Mouse (Mus musculus): ENCODE data around the gene Hoxc8.

The Hoxc8 gene

GRCm38 (mm10) chr15:103034043-103034806 lies 43.8 kb downstream of the Hoxc8 start:
- DNase-seq (ENCODE audit: low spot score in 2 of 2), result no peak

- DNase-seq (ENCODE audit: low spot score in 2 of 2), result no peak
These were observed 44.6 kb downstream of the Hoxc8 start for GRCm38 (mm10) chr15:103034807-103035547.

- no peak for DNase-seq (ENCODE audit: low spot score in 2 of 2)
These were observed 45.1 kb downstream of the Hoxc8 start for GRCm38 (mm10) chr15:103035548-103035881.

- DNase-seq (ENCODE audit: low spot score in 2 of 2), result no peak
These were observed 47.2 kb downstream of the Hoxc8 start for GRCm38 (mm10) chr15:103037579-103037978.

GRCm38 (mm10) chr15:103038701-103039480 lies 48.5 kb downstream of the Hoxc8 start:
- DNase-seq (ENCODE audit: low spot score in 2 of 2), result no peak

GRCm38 (mm10) chr15:103039609-103040008 lies 49.2 kb downstream of the Hoxc8 start:
- no peak for DNase-seq (ENCODE audit: low spot score in 2 of 2)

- DNase-seq (ENCODE audit: low spot score in 2 of 2), result no peak
These were observed 50.2 kb downstream of the Hoxc8 start for GRCm38 (mm10) chr15:103040601-103041000.

- DNase-seq (ENCODE audit: low spot score in 2 of 2), result no peak
These were observed 51.2 kb downstream of the Hoxc8 start for GRCm38 (mm10) chr15:103041613-103042012.

GRCm38 (mm10) chr15:103042209-103042608 lies 51.8 kb downstream of the Hoxc8 start:
- no peak for DNase-seq (ENCODE audit: low spot score in 2 of 2)

Data from cerebellum, postnatal 4 days (tissue).